Mouse (Mus musculus): Measurements from ENCODE around the gene Serpina10. TPM values are rescaled to one million over a fixed set of nuclear protein-coding genes. Genes with fewer than 3 reads are reported as not detected.

Serpina10 gene
- polyA plus RNA-seq, 1 experiment, result not detected

GRCm38 (mm10) chr12:103659171-103659570 is 27.9 kb upstream of the Serpina10 start:
- 71% methylated on average over 2 of the region's 2 CpGs for WGBS
- no peak for TF ChIP-seq POLR2A (IDR thresholded peaks at IDR 0.05; ENCODE audit: insufficient read depth, low read depth, low read length)
- no peak for TF ChIP-seq CTCF (IDR thresholded peaks at IDR 0.05; ENCODE audit: insufficient read depth, low read depth, low read length)
- Histone ChIP-seq H3K27ac (ENCODE audit: insufficient read depth, low read depth, low read length) (no peak overlapping the region), H3K4me1 (ENCODE audit: control insufficient read depth, insufficient read depth, low read length) (no peaks in the 10 kb centered on the region), H3K4me3 (ENCODE audit: insufficient read depth, low read depth, low read length) (no peak overlapping the region)

GRCm38 (mm10) chr12:103657991-103658390 is 26.7 kb upstream of the Serpina10 start:
- no peaks in the 10 kb centered on the region for H3K4me1 ChIP-seq (ENCODE audit: control insufficient read depth, insufficient read depth, low read length)
- TF ChIP-seq POLR2A (IDR thresholded peaks at IDR 0.05; ENCODE audit: insufficient read depth, low read depth, low read length) (no peak), CTCF (IDR thresholded peaks at IDR 0.05; ENCODE audit: insufficient read depth, low read depth, low read length) (no peak)
- no peak overlapping the region for H3K27ac ChIP-seq (ENCODE audit: insufficient read depth, low read depth, low read length)
- H3K4me3 ChIP-seq (ENCODE audit: insufficient read depth, low read depth, low read length), result no peak overlapping the region
- 83% methylated on average over 10 of the region's 10 CpGs for WGBS

DNA sequence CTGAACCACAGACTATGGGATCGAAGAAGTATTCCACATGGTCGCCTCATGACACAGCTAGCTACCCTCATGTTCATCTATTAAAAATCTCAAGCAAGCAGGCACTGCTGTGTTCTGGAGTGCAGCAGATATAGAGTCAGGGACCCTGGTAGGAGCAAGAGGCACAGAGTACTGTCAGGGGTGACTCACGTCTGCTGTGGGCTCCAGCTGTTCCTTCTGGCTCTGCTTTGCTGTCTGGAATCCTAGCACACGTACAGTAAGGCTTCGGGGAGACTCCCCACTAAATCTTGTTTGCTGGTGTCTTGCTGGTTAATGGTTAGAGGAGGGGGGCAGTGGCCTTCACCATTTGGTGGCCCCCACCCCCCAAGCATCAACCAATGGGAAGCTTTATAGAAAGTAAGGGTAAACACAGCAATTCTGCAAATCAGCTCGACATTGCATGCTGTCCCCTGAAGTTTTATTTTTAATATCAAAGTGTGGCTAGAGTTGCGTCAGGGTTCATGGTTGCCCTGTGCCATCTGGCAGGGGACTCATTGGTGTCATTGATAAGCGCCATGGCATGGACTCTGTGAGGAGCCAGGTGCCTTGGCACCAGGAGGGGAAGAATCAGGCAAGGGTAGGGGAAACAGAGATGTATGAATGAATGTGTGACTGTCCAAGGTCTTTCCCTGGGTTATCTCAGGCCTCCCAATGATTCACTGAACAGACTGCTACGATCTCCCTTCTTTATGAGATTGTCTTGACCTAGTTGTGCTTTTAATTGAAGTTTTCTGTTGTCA is 25.8 kb upstream of the Serpina10 start, which contains the start of gene Serpina6:
Gene Serpina6 (minus strand): TSS at position 365 of the 779 bp plus-strand sequence.
- no peak within 1 kb of the TSS for H3K27ac ChIP-seq (ENCODE audit: insufficient read depth, low read depth, low read length)
- 76% methylated on average over 9 of the region's 9 CpGs for WGBS
- no peaks in the 10 kb centered on the region for H3K4me1 ChIP-seq (ENCODE audit: control insufficient read depth, insufficient read depth, low read length)

DNA sequence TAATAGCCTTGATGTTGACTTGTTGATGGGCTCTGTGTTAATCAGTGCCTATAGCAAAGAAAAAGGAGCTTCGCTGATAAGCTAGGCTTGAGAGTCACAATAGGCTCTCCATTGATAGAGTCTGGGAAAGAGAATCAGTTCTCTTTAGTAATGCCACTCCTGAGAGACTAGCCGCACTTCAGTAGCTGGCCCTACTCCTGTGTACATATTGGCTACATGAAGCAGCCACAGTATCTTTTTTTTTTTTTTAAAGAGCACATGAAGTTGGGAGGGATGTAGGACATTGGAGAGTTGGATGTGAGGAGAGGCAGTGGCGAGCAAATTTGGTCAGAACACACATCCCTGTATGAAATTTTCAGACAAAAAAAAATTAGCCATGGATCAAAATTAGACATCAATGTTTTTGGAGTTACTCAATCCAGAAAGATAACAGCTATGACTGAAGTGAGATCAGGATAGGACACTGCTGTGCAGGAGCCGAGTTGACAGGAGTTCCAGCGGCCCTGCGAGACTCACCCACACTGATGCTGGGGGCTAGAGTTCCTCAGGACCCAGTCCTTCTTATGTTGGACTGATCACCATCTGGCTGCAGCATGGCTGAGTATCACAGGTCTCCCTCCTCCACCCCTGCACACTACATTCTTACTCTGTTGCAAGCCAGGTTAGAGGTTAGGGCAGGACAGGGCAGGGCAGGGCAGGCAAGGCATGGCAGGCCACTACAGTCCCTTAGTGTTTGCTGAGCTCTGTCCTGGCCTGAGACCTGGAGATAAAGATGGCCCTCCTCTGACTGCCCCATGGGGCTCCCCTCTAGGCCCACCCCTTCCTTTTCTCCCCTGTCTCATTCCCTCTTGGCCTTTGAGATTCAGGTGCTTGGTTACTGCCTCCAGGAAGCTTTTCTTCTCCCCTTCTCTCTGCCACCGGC is 24.1 kb upstream of the Serpina10 start:
- no peaks in the 10 kb centered on the region for H3K4me1 ChIP-seq (ENCODE audit: control insufficient read depth, insufficient read depth, low read length)
- no peak overlapping the region for H3K4me3 ChIP-seq (ENCODE audit: insufficient read depth, low read depth, low read length)
- no peak overlapping the region for H3K27ac ChIP-seq (ENCODE audit: insufficient read depth, low read depth, low read length)
- TF ChIP-seq CTCF (IDR thresholded peaks at IDR 0.05; ENCODE audit: insufficient read depth, low read depth, low read length), result no peak
- no peak for TF ChIP-seq POLR2A (IDR thresholded peaks at IDR 0.05; ENCODE audit: insufficient read depth, low read depth, low read length)
- 90% methylated on average over 7 of the region's 7 CpGs for WGBS

More for the DNA sequence above, 25.8 kb upstream of the Serpina10 start, which contains the start of gene Serpina6:
- no peak for TF ChIP-seq CTCF (IDR thresholded peaks at IDR 0.05; ENCODE audit: insufficient read depth, low read depth, low read length)
- TF ChIP-seq POLR2A (IDR thresholded peaks at IDR 0.05; ENCODE audit: insufficient read depth, low read depth, low read length), result no peak
- H3K4me3 ChIP-seq (ENCODE audit: insufficient read depth, low read depth, low read length), result no peak within 1 kb of the TSS

DNA sequence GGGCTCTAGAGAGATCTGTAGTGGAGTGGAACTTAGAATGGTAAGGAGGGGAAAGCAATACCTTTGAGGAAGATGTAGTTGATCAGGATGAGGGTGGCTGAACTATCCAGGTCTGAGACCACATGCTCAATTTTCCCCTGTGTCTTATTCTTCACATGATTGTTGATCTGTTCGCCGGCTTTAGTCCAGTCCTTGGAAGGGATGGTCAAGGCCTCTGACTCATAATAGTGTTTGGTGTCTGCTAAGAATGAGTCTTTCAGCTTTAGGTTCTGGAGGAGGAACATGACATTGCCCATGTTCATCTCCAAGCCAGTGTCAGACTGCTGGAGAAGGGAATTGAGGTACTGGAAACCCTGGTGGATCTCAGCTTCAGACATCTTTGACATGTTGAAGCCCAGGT is 22.6 kb upstream of the Serpina10 start:
- WGBS, result 90% methylated on average over 2 of the region's 2 CpGs
- no peak for TF ChIP-seq POLR2A (IDR thresholded peaks at IDR 0.05; ENCODE audit: insufficient read depth, low read depth, low read length)
- TF ChIP-seq CTCF (IDR thresholded peaks at IDR 0.05; ENCODE audit: insufficient read depth, low read depth, low read length), result no peak
- H3K4me1 ChIP-seq (ENCODE audit: control insufficient read depth, insufficient read depth, low read length), result no peaks in the 10 kb centered on the region
- H3K4me3 ChIP-seq (ENCODE audit: insufficient read depth, low read depth, low read length), result no peak overlapping the region
- H3K27ac ChIP-seq (ENCODE audit: insufficient read depth, low read depth, low read length), result no peak overlapping the region

DNA sequence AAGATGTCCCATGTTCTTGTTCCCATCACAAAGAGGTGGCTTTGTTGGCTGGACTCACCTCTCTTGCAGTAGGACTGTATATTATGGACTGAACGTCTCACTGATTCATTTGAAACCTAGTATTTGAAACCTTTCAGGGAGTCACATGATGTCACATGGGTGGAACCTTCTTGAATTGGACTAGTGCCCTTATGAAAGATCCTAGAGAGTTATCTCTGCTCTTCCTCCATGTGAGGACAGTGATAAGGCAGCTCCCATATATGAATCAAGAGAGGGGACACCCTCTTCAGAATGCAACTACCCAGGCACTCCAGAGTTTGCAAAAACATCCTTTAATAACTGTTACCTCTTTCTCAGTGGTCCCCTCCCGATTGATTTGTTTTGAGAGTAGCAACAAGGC is 15.1 kb upstream of the Serpina10 start:
- 80% methylated on average over 2 of the region's 2 CpGs for WGBS
- Histone ChIP-seq H3K27ac (ENCODE audit: insufficient read depth, low read depth, low read length) (no peak overlapping the region), H3K4me3 (ENCODE audit: insufficient read depth, low read depth, low read length) (no peak overlapping the region), H3K4me1 (ENCODE audit: control insufficient read depth, insufficient read depth, low read length) (no peaks in the 10 kb centered on the region)
- TF ChIP-seq CTCF (IDR thresholded peaks at IDR 0.05; ENCODE audit: insufficient read depth, low read depth, low read length) (no peak), POLR2A (IDR thresholded peaks at IDR 0.05; ENCODE audit: insufficient read depth, low read depth, low read length) (no peak)

DNA sequence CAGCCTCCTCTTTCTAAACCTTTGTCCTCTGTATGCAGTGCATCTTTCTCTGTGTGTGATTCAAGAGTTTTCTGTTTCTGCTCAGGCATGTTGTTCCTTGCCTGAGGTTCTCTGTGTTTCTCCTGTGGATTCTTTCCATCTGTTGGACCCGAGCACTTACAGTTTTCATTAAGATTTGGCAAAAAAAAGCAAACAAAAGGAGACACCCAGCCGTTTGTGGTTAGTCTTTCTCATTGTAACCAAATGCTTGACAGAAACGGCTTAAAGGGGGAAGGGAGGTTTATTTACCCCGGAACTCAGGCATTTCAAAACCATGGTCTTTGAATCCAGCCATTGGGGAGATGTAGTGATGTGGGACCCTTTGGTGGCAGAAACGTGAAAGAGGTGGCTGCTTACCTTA is 13.4 kb upstream of the Serpina10 start:
- Histone ChIP-seq H3K27ac (ENCODE audit: insufficient read depth, low read depth, low read length) (no peak overlapping the region), H3K4me3 (ENCODE audit: insufficient read depth, low read depth, low read length) (no peak overlapping the region), H3K4me1 (ENCODE audit: control insufficient read depth, insufficient read depth, low read length) (no peaks in the 10 kb centered on the region)
- WGBS, result 33% methylated on average over 5 of the region's 5 CpGs
- TF ChIP-seq POLR2A (IDR thresholded peaks at IDR 0.05; ENCODE audit: insufficient read depth, low read depth, low read length) (no peak), CTCF (IDR thresholded peaks at IDR 0.05; ENCODE audit: insufficient read depth, low read depth, low read length) (no peak)

GRCm38 (mm10) chr12:103643818-103644217 is 12.6 kb upstream of the Serpina10 start:
- Histone ChIP-seq H3K27ac (ENCODE audit: insufficient read depth, low read depth, low read length) (no peak overlapping the region), H3K4me1 (ENCODE audit: control insufficient read depth, insufficient read depth, low read length) (no peaks in the 10 kb centered on the region), H3K4me3 (ENCODE audit: insufficient read depth, low read depth, low read length) (no peak overlapping the region)
- 90% methylated on average over 3 of the region's 3 CpGs for WGBS
- TF ChIP-seq POLR2A (IDR thresholded peaks at IDR 0.05; ENCODE audit: insufficient read depth, low read depth, low read length) (no peak), CTCF (IDR thresholded peaks at IDR 0.05; ENCODE audit: insufficient read depth, low read depth, low read length) (no peak)

GRCm38 (mm10) chr12:103643336-103643735 is 12.1 kb upstream of the Serpina10 start:
- H3K4me1 ChIP-seq (ENCODE audit: control insufficient read depth, insufficient read depth, low read length), result no peaks in the 10 kb centered on the region
- no peak for TF ChIP-seq CTCF (IDR thresholded peaks at IDR 0.05; ENCODE audit: insufficient read depth, low read depth, low read length)
- H3K27ac ChIP-seq (ENCODE audit: insufficient read depth, low read depth, low read length), result no peak overlapping the region
- no peak overlapping the region for H3K4me3 ChIP-seq (ENCODE audit: insufficient read depth, low read depth, low read length)
- WGBS, result 0% methylated on average over 2 of the region's 2 CpGs

Measured in olfactory bulb, adult 2 months (tissue).